Mouse (Mus musculus) kidney, adult 2 months (tissue): Measurements from ENCODE around the gene Limk2. TPM values are rescaled to one million over a fixed set of nuclear protein-coding genes. Genes with fewer than 3 reads are reported as not detected.
A peak's percentile ranks its signal among the peaks of the same experiment; 100 is the strongest.

Source experiments
- DNase-seq: peaks from one replicate; pipeline ENCODE4 v3.0.0; 2021
- H3K27ac ChIP-seq: fragments of 200-500 bp; 2 replicates; pipeline ENCODE4 v1.5.1; 2012; ENCODE audit warnings: low read depth, low read length, control low read depth, inconsistent platforms; ENCODE audit not compliant: insufficient read depth
- H3K27me3 ChIP-seq: fragments of 200-500 bp; replicated peaks from 2 replicates; pipeline ENCODE4 v1.6.1; 2012; ENCODE audit warnings: mild to moderate bottlenecking, moderate library complexity, low read length, inconsistent platforms; ENCODE audit not compliant: control insufficient read depth, insufficient read depth
- H3K36me3 ChIP-seq: fragments of 200-500 bp; 2 replicates; pipeline ENCODE4 v1.6.1; 2012; ENCODE audit warnings: mild to moderate bottlenecking, moderate library complexity, low read length, inconsistent platforms; ENCODE audit not compliant: control insufficient read depth, insufficient read depth
- H3K4me1 ChIP-seq: fragments of 200-500 bp; 2 replicates; pipeline ENCODE4 v1.6.1; 2011; ENCODE audit warnings: low read length; ENCODE audit not compliant: control insufficient read depth, insufficient read depth
- H3K4me3 ChIP-seq: fragments of 200-500 bp; 2 replicates; pipeline ENCODE4 v1.5.1; 2011; ENCODE audit warnings: mild to moderate bottlenecking, low read depth, low read length, control low read depth; ENCODE audit not compliant: insufficient read depth
- CTCF ChIP-seq: fragments of 200-500 bp; conservative IDR thresholded peaks from 2 replicates; pipeline ENCODE4 v1.5.1; 2011; ENCODE audit warnings: low read depth, mild to moderate bottlenecking, control low read depth, low read length, moderate library complexity, mixed read lengths; ENCODE audit not compliant: insufficient read depth, insufficient read length
- POLR2A ChIP-seq: fragments of 200-500 bp; IDR thresholded peaks from one replicate; pipeline ENCODE4 v1.6.1; 2011; ENCODE audit warnings: low read depth, low read length, control low read depth
- WGBS: fragments of 180-500 bp; shearing (Covaris S2); methylation state at CpG from one replicate; pipeline ENCODE4 v1.1.7; 2018; 5-methylcytosine and 5-hydroxymethylcytosine counted together
- polyA plus RNA-seq: library from polyadenylated mRNA; depleted of rRNA; stranded (reverse); fragments of >200 nt; gene quantifications from 2 replicates; pipeline ENCODE4 v1.2.3, GENCODE M21; 2012

Gene Limk2
- polyA plus RNA-seq, 1 experiment: 48.7 TPM

DNA sequence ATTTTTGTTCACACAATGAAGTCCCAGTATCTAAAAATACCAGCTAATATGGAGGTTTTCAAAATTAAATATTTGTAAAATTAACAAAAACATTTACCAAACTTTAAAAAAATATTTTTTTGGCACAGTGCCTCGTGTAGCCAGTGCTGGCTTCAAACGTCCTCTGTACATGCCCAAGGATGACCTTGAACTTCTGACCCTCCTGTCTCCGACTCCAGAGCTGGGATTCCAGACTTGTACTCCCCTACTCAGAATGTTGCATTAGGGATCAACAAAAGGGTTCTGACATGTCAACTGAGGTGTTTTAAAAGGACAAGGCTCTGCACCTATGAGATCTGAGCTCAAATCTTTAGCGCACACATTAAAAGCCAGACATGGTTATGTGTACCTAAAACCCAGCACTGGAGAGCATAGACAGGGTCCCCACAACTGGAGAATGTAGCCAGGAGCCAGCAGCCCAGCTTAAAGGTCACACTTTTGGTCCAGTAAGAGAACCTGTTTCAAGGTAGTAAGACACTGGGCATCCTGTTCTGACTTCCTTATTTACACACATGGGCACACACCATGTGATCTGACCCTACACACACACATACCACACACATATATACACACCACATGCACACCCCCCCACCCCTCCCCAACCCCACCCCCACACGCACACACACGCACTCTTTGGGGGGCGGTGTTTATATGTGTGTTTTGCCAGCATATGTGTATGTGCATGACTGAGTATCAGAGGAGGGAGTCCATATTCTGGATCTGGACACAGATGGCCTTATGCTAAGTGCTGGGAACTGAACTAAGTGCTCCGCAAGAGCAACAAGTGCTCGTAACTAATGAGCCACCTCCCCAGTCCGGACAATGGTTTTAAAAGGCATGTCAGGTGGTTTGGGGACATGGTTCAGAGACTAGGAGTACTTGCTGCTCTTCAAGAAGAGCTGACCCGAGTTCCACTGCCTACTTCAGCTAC lies 79.9 kb downstream of the Limk2 start:
- no peak overlapping the region for H3K4me3 ChIP-seq
- no peaks in the 10 kb centered on the region for H3K36me3 ChIP-seq
- H3K4me1 ChIP-seq: peaks cover 3% of the 10 kb centered on the region; the same call in 1 of the 2 replicates
- no peak for TF ChIP-seq CTCF
- TF ChIP-seq POLR2A: no peak
- no peak for DNase-seq
- H3K27ac ChIP-seq: no peak overlapping the region
- WGBS: 72% methylated on average over 11 of the region's 11 CpGs
- H3K27me3 ChIP-seq: no peaks in the 10 kb centered on the region

GRCm38 (mm10) chr11:3328271-3328670 lies 80.7 kb downstream of the Limk2 start:
- H3K4me1 ChIP-seq: peaks cover 3% of the 10 kb centered on the region; the same call in 1 of the 2 replicates
- DNase-seq: no peak
- no peak overlapping the region for H3K4me3 ChIP-seq
- H3K27ac ChIP-seq: no peak overlapping the region
- 82% methylated on average over 5 of the region's 5 CpGs for WGBS
- H3K27me3 ChIP-seq: no peaks in the 10 kb centered on the region
- no peak for TF ChIP-seq CTCF
- no peak for TF ChIP-seq POLR2A
- no peaks in the 10 kb centered on the region for H3K36me3 ChIP-seq

DNA sequence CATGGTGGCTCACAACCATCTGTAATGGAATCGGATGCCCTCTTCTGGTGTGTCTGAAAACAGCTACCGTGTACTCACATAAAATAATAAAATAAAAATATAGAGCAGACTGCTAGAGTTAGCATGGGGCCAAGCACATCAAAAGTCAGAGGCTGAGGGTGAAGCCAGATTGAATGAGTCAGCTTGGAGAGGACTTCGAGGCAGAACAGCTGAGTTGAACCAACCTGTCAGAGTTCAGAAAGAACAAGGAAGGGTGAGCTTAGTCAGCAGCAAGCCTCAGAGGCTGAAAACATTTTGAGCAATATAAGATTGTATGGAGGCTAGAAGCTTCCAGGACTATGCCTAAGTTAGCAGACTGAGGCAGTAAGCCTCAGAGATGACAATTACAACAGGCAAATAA lies 90.7 kb downstream of the Limk2 start:
- WGBS: 80% methylated on average over 3 of the region's 3 CpGs
- DNase-seq: no peak
- H3K36me3 ChIP-seq: no peaks in the 10 kb centered on the region

DNA sequence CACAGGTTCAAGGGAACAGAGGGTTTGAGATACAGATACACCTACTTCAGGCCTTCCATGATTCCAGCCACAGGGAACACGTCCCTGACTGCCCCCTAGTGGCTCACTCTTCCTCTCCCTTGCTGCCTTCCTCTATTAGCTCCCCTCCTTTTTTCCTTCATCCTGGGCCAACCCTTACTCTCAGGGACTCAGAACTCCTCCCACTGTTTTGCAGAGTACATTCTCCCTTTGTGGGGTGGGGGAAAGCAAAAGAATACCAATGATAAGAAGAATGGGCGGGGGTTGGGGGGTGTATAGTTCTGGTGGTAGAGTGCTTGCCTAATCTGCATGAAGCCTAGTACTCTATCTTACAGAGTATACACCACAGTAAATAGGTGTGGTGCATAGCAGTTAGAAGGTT lies 94.8 kb downstream of the Limk2 start:
- H3K36me3 ChIP-seq: peaks cover 2% of the 10 kb centered on the region
- 40% methylated on average over 2 of the region's 2 CpGs for WGBS
- H3K27me3 ChIP-seq: no peaks in the 10 kb centered on the region
- no peaks in the 10 kb centered on the region for H3K4me1 ChIP-seq
- DNase-seq: peak; percentile 75
- H3K27ac ChIP-seq: no peak overlapping the region
- TF ChIP-seq POLR2A: no peak
- TF ChIP-seq CTCF: peak; percentile 84
- no peak overlapping the region for H3K4me3 ChIP-seq

More for the DNA sequence above, 90.7 kb downstream of the Limk2 start:
- Histone ChIP-seq H3K4me1 (no peaks in the 10 kb centered on the region), H3K4me3 (no peak overlapping the region), H3K27ac (no peak overlapping the region), H3K27me3 (no peaks in the 10 kb centered on the region)
- TF ChIP-seq CTCF (no peak), POLR2A (no peak)

- TF ChIP-seq POLR2A: no peak
- no peak for TF ChIP-seq CTCF
Observed at GRCm38 (mm10) chr11:3313294-3313693, 95.7 kb downstream of the Limk2 start.

GRCm38 (mm10) chr11:3311586-3312347 lies 97.2 kb downstream of the Limk2 start:
- no peak overlapping the region for H3K27ac ChIP-seq
- no peak for TF ChIP-seq POLR2A
- TF ChIP-seq CTCF: no peak
- H3K27me3 ChIP-seq: no peaks in the 10 kb centered on the region
- peaks cover 4% of the 10 kb centered on the region for H3K36me3 ChIP-seq
- 83% methylated on average over 10 of the region's 10 CpGs for WGBS
- no peak overlapping the region for H3K4me3 ChIP-seq
- DNase-seq: no peak
- H3K4me1 ChIP-seq: no peaks in the 10 kb centered on the region

More at GRCm38 (mm10) chr11:3313294-3313693, 95.7 kb downstream of the Limk2 start:
- no peak for DNase-seq
- peaks cover 4% of the 10 kb centered on the region for H3K36me3 ChIP-seq
- H3K4me1 ChIP-seq: no peaks in the 10 kb centered on the region
- H3K27me3 ChIP-seq: no peaks in the 10 kb centered on the region
- 0 out of 2 replicates have a peak overlapping the region, but pooled peaks have one; percentile 7 for H3K27ac ChIP-seq
- H3K4me3 ChIP-seq: no peak overlapping the region
- 84% methylated on average over 1 of the region's 1 CpGs for WGBS

- DNase-seq: no peak
- Histone ChIP-seq H3K27ac (no peak overlapping the region), H3K27me3 (no peaks in the 10 kb centered on the region), H3K4me1 (no peaks in the 10 kb centered on the region), H3K36me3 (peaks cover 4% of the 10 kb centered on the region), H3K4me3 (no peak overlapping the region)
- TF ChIP-seq POLR2A (no peak), CTCF (no peak)
- WGBS: 81% methylated on average over 10 of the region's 10 CpGs
Observed at GRCm38 (mm10) chr11:3310789-3311585, 98.0 kb downstream of the Limk2 start.
